Mouse (Mus musculus): ENCODE measurements around the gene Dzank1. TPM values are rescaled to one million over a fixed set of nuclear protein-coding genes. Genes with fewer than 3 reads are reported as not detected.

Gene Dzank1
- total RNA-seq, 2 experiments from 2014 or later = 5.2 to 6.2 TPM

- DNase-seq (ENCODE audit: low spot score in 2 of 2) = no peak
These were observed 47.8 kb downstream of the Dzank1 start for GRCm38 (mm10) chr2:144479421-144479820.

- DNase-seq (ENCODE audit: low spot score in 2 of 2) = no peak
These were observed 60.0 kb downstream of the Dzank1 start for GRCm38 (mm10) chr2:144467203-144467602.

- DNase-seq (ENCODE audit: low spot score in 2 of 2) = no peak
These were observed 61.2 kb downstream of the Dzank1 start for GRCm38 (mm10) chr2:144465876-144466575.

GRCm38 (mm10) chr2:144464799-144465760 lies 62.1 kb downstream of the Dzank1 start:
- peak in 1 of 2 experiments; percentile 26 for DNase-seq (ENCODE audit: low spot score in 2 of 2)

- no peak for DNase-seq (ENCODE audit: low spot score in 2 of 2)
These were observed 63.0 kb downstream of the Dzank1 start for GRCm38 (mm10) chr2:144464182-144464581.

GRCm38 (mm10) chr2:144458975-144459754 lies 68.0 kb downstream of the Dzank1 start:
- DNase-seq (ENCODE audit: low spot score in 2 of 2) = peak; percentile 73 to 74

GRCm38 (mm10) chr2:144458355-144458754 lies 68.9 kb downstream of the Dzank1 start:
- DNase-seq (ENCODE audit: low spot score in 2 of 2) = no peak

GRCm38 (mm10) chr2:144452364-144453008 lies 74.7 kb downstream of the Dzank1 start:
- DNase-seq (ENCODE audit: low spot score in 2 of 2) = peak; percentile 66 to 74

- no peak for DNase-seq (ENCODE audit: low spot score in 2 of 2)
These were observed 76.8 kb downstream of the Dzank1 start for GRCm38 (mm10) chr2:144450378-144450777.

- DNase-seq (ENCODE audit: low spot score in 2 of 2) = no peak
These were observed 80.7 kb downstream of the Dzank1 start for GRCm38 (mm10) chr2:144446360-144446999.

GRCm38 (mm10) chr2:144441386-144441915 lies 85.8 kb downstream of the Dzank1 start:
- peak in 1 of 2 experiments; percentile 35 for DNase-seq (ENCODE audit: low spot score in 2 of 2)

- no peak for DNase-seq (ENCODE audit: low spot score in 2 of 2)
These were observed 88.0 kb downstream of the Dzank1 start for GRCm38 (mm10) chr2:144439191-144439700.

- no peak for DNase-seq (ENCODE audit: low spot score in 2 of 2)
These were observed 88.8 kb downstream of the Dzank1 start for GRCm38 (mm10) chr2:144438424-144438823.

- DNase-seq (ENCODE audit: low spot score in 2 of 2) = no peak
These were observed 91.5 kb downstream of the Dzank1 start for GRCm38 (mm10) chr2:144435679-144436078.

- no peak for DNase-seq (ENCODE audit: low spot score in 2 of 2)
These were observed 95.9 kb downstream of the Dzank1 start for GRCm38 (mm10) chr2:144431286-144431825.

GRCm38 (mm10) chr2:144429171-144429570 lies 98.0 kb downstream of the Dzank1 start:
- no peak for DNase-seq (ENCODE audit: low spot score in 2 of 2)

GRCm38 (mm10) chr2:144428659-144429058 lies 98.6 kb downstream of the Dzank1 start:
- DNase-seq (ENCODE audit: low spot score in 2 of 2) = no peak

GRCm38 (mm10) chr2:144427852-144428251 lies 99.4 kb downstream of the Dzank1 start:
- DNase-seq (ENCODE audit: low spot score in 2 of 2) = no peak

GRCm38 (mm10) chr2:144425761-144426160 lies 101.5 kb downstream of the Dzank1 start:
- DNase-seq (ENCODE audit: low spot score in 2 of 2) = no peak

All from adrenal gland, adult 18-20 months (tissue).